Mouse (Mus musculus): ENCODE results near the gene Atp8a2.

DNA sequence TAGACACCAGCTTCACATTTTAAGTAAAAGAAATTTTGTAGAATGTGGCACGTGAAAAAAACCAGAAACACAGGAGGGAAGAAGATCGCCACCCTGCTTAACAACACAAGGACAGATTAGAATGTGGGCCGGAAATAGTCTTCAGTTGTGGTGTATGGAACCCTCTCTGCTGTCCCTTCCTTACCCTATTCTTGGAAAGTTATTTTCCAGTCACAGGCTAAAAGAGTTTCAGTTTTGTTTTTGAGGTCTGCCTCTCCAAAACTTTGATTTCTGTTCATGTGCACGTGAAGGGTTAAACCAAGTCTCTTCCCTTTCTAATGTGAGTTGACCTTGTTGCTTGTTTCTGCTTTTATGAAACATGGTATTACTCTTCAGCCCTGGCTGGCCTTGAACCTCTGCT lies 501.8 kb downstream of the Atp8a2 start:
- no peak for TF ChIP-seq CTCF (IDR thresholded peaks at IDR 0.05; ENCODE audit: low read depth)
- no peak for TF ChIP-seq EP300 (IDR thresholded peaks at IDR 0.05; ENCODE audit: low read depth)

All from heart, postnatal 0 days (tissue).